Comparison of ENCODE assay signal across 8 mouse cellular contexts in genomic region chr8:104601941-104602371, GRCm38 (mm10). TPM values are rescaled to one million over a fixed set of nuclear protein-coding genes. Genes with fewer than 3 reads are reported as not detected.
DNase-seq lines count a peak whose midpoint lies in the region; ATAC-seq and TF ChIP-seq lines count a peak whose summit lies in the region.

No protein-coding gene starts in this region.

- no peak overlapping the region for H3K27ac ChIP-seq in hindbrain, postnatal 0 days

- no peak overlapping the region for H3K4me3 ChIP-seq in hindbrain, postnatal 0 days (ENCODE audit: low read length)

- no peaks in the 10 kb centered on the region for H3K36me3 ChIP-seq in hindbrain, postnatal 0 days (ENCODE audit: insufficient read depth, low read length)

- ATAC-seq in hindbrain, postnatal 0 days: peak; percentile 19; the same call in 1 of the 2 replicates
- 0 out of 2 replicates have a peak, but pooled peaks have one; percentile 8 for ATAC-seq in megakaryocyte, adult 5-6 weeks (ENCODE audit: poor library complexity, severe bottlenecking)
- no peak for ATAC-seq in erythroblast, adult 5-6 weeks (replicated peaks; ENCODE audit: low FRiP score, poor library complexity, severe bottlenecking)

- H3K9ac ChIP-seq in hindbrain, postnatal 0 days (replicated peaks; ENCODE audit: low read length): no peak overlapping the region

- H3K9me3 ChIP-seq in hindbrain, postnatal 0 days (ENCODE audit: low read length): no peaks in the 10 kb centered on the region

- TF ChIP-seq CTCF in hindbrain, postnatal 0 days (IDR thresholded peaks at IDR 0.05; ENCODE audit: low read depth): no peak

- peak; percentile 86 for DNase-seq in ES-CJ7 (ENCODE audit: low read depth, low spot score)
- peak; percentile 52 for DNase-seq in embryo, embryonic 10.5 days (ENCODE audit: low spot score)
- DNase-seq in hindbrain, postnatal 0 days (ENCODE audit: low spot score): no peak
- DNase-seq in right cerebral cortex, adult 2 months (ENCODE audit: low spot score in 2 of 2): no peak
- no peak for DNase-seq in urinary bladder, postnatal 14 days (ENCODE audit: low spot score)
- no peak for DNase-seq in layer of hippocampus, adult 8-10 months (ENCODE audit: low spot score in 2 of 2)

- WGBS in hindbrain, postnatal 0 days: 3% methylated on average over 12 of the region's 12 CpGs

- H3K4me1 ChIP-seq in hindbrain, postnatal 0 days (ENCODE audit: insufficient read depth, low read length): 0 out of 2 replicates have a peak, but pooled peaks cover 6% of the 10 kb centered on the region

- H3K27me3 ChIP-seq in hindbrain, postnatal 0 days (ENCODE audit: insufficient read depth, low read length): no peaks in the 10 kb centered on the region

- peak overlapping the region; percentile 52 for H3K4me2 ChIP-seq in hindbrain, postnatal 0 days (ENCODE audit: low read depth, low read length)

RNA-seq across cellular contexts. Expression of gene Pdp2, which starts 10.7 kb away (rescaled TPM):
- total RNA-seq in hindbrain, postnatal 0 days (2014; rRNA removed): 12.1 and 12.3 TPM in 2 replicates
- 14.2 and 15.3 TPM in 2 replicates for polyA plus RNA-seq in hindbrain, postnatal 0 days (2015; fragmentation: Nextera tagmentation; extraction: Ambion mirVana)
- 6.8 TPM in 2 replicates for total RNA-seq in megakaryocyte, adult 5-6 weeks (2015)
- total RNA-seq in megakaryocyte, adult 5-6 weeks (2017): 6.1 and 6.6 TPM in 2 replicates
- total RNA-seq in erythroblast, adult 5-6 weeks (2015; ENCODE audit: low replicate concordance): 0.38 and 1.7 TPM in 2 replicates
- total RNA-seq in erythroblast, adult 5-6 weeks (2017; ENCODE audit: low replicate concordance): 0.98 and 1.3 TPM in 2 replicates
- 10 to 100 TPM in 1 of 4 experiments, 1 to 10 TPM in 3; 8.0 to 10.2 (median 9.0) TPM for total RNA-seq in layer of hippocampus, adult 8-10 months (2022)

RNA-seq across cellular contexts. Expression of gene Cdh16, which starts 22.2 kb away (rescaled TPM):
- not detected in 2 replicates for total RNA-seq in hindbrain, postnatal 0 days (2014; rRNA removed)
- polyA plus RNA-seq in hindbrain, postnatal 0 days (2015; fragmentation: Nextera tagmentation; extraction: Ambion mirVana): not detected in 2 replicates
- total RNA-seq in megakaryocyte, adult 5-6 weeks (2015): not detected in 2 replicates
- not detected in 2 replicates for total RNA-seq in megakaryocyte, adult 5-6 weeks (2017)
- total RNA-seq in erythroblast, adult 5-6 weeks (2015; ENCODE audit: low replicate concordance): not detected in 2 replicates
- not detected in 2 replicates for total RNA-seq in erythroblast, adult 5-6 weeks (2017; ENCODE audit: low replicate concordance)
- not detected for total RNA-seq in layer of hippocampus, adult 8-10 months (2022)

RNA-seq across cellular contexts. Expression of gene Rrad, which starts 29.2 kb away (rescaled TPM):
- total RNA-seq in hindbrain, postnatal 0 days (2014; rRNA removed): 3.9 and 5.1 TPM in 2 replicates
- 2.4 and 2.7 TPM in 2 replicates for polyA plus RNA-seq in hindbrain, postnatal 0 days (2015; fragmentation: Nextera tagmentation; extraction: Ambion mirVana)
- 0.52 and 2.0 TPM in 2 replicates for total RNA-seq in megakaryocyte, adult 5-6 weeks (2015)
- 0.73 and 1.5 TPM in 2 replicates for total RNA-seq in megakaryocyte, adult 5-6 weeks (2017)
- not detected in 2 replicates for total RNA-seq in erythroblast, adult 5-6 weeks (2015; ENCODE audit: low replicate concordance)
- total RNA-seq in erythroblast, adult 5-6 weeks (2017; ENCODE audit: low replicate concordance): not detected in 2 replicates
- 1 to 10 TPM; 1.5 to 3.2 (median 1.9) TPM for total RNA-seq in layer of hippocampus, adult 8-10 months (2022)

RNA-seq across cellular contexts. Expression of gene Ciao2b, which starts 39.8 kb away (rescaled TPM):
- total RNA-seq in hindbrain, postnatal 0 days (2014; rRNA removed): 55.2 and 73.6 TPM in 2 replicates
- 103 and 104 TPM in 2 replicates for polyA plus RNA-seq in hindbrain, postnatal 0 days (2015; fragmentation: Nextera tagmentation; extraction: Ambion mirVana)
- 18.9 and 25.7 TPM in 2 replicates for total RNA-seq in megakaryocyte, adult 5-6 weeks (2015)
- 15.1 and 28.2 TPM in 2 replicates for total RNA-seq in megakaryocyte, adult 5-6 weeks (2017)
- total RNA-seq in erythroblast, adult 5-6 weeks (2015; ENCODE audit: low replicate concordance): 1.5 and 5.2 TPM in 2 replicates
- 6.0 and 15.1 TPM in 2 replicates for total RNA-seq in erythroblast, adult 5-6 weeks (2017; ENCODE audit: low replicate concordance)
- total RNA-seq in layer of hippocampus, adult 8-10 months (2022): 10 to 100 TPM; 25.0 to 32.7 (median 30.3) TPM

Comparison
In these comparisons a context has a peak if more than half of its experiments do, and no peak if none do; other contexts are left out.
1. DNase-seq: peak in ES-CJ7 (single experiment) and embryo, embryonic 10.5 days (single experiment); none in hindbrain, postnatal 0 days (single experiment), right cerebral cortex, adult 2 months (0 of 2), urinary bladder, postnatal 14 days (single experiment) and layer of hippocampus, adult 8-10 months (0 of 2).